Mouse (Mus musculus) heart, embryonic 12.5 days (tissue): ENCODE measurements at regions not wholly inside any gene's neighbourhood (a gene's known extent, or its start where the extent isn't known, plus 50 kb on each side); places are given as distances from the start of the nearest gene placed in this dataset.

Source experiments
- ATAC-seq: fragments of 200-750 bp; cut with Nextera tagmentation; 2 replicates; pipeline ENCODE4 v1.8.0; 2017; ENCODE audit warnings: moderate TSS enrichment, moderate library complexity; ENCODE audit not compliant: insufficient number of reproducible peaks, low FRiP score
- H3K27ac ChIP-seq: fragments of 300-500 bp; sonication (generic); 2 replicates; pipeline ENCODE4 v1.5.1; 2016; ENCODE audit warnings: mild to moderate bottlenecking, moderate library complexity; ENCODE audit not compliant: poor library complexity, severe bottlenecking
- H3K27me3 ChIP-seq: fragments of 300-500 bp; sonication (generic); replicated peaks from 2 replicates; pipeline ENCODE4 v1.6.1; 2016; ENCODE audit warnings: mild to moderate bottlenecking, moderate library complexity
- H3K36me3 ChIP-seq: fragments of 300-500 bp; sonication (generic); 2 replicates; pipeline ENCODE4 v1.6.1; 2016; ENCODE audit warnings: mild to moderate bottlenecking, moderate library complexity
- H3K4me1 ChIP-seq: fragments of 300-500 bp; sonication (generic); replicated peaks from 2 replicates; pipeline ENCODE4 v1.6.1; 2016; ENCODE audit warnings: mild to moderate bottlenecking
- H3K4me2 ChIP-seq: fragments of 300-500 bp; sonication (generic); 2 replicates; pipeline ENCODE4 v1.6.1; 2016; ENCODE audit warnings: mild to moderate bottlenecking, moderate library complexity
- H3K4me3 ChIP-seq: fragments of 300-500 bp; sonication (generic); 2 replicates; pipeline ENCODE4 v1.5.1; 2016; ENCODE audit warnings: mild to moderate bottlenecking
- H3K9ac ChIP-seq: fragments of 300-500 bp; sonication (generic); 2 replicates; pipeline ENCODE4 v1.6.1; 2016; ENCODE audit warnings: mild to moderate bottlenecking, moderate library complexity
- H3K9me3 ChIP-seq: fragments of 300-500 bp; sonication (generic); replicated peaks from 2 replicates; pipeline ENCODE4 v1.6.1; 2016; ENCODE audit warnings: mild to moderate bottlenecking, moderate library complexity
- WGBS: fragments of 180-500 bp; shearing (Covaris S2); methylation state at CpG from one replicate; pipeline ENCODE4 v1.1.7; 2016; 5-methylcytosine and 5-hydroxymethylcytosine counted together

- H3K9me3 ChIP-seq: no peaks in the 10 kb centered on the region
- no peaks in the 10 kb centered on the region for H3K4me1 ChIP-seq
- no peaks in the 10 kb centered on the region for H3K27me3 ChIP-seq
- 77% methylated on average over 5 of the region's 5 CpGs for WGBS
- no peak overlapping the region for H3K27ac ChIP-seq
- H3K36me3 ChIP-seq: no peaks in the 10 kb centered on the region
- H3K4me2 ChIP-seq: no peak overlapping the region
- no peak overlapping the region for H3K9ac ChIP-seq
- no peak for ATAC-seq
- no peak overlapping the region for H3K4me3 ChIP-seq
Observed at GRCm38 (mm10) chr16:78004016-78004415, 297.3 kb upstream of the Cxadr start.

- ATAC-seq: no peak
- H3K4me2 ChIP-seq: no peak overlapping the region
- WGBS: 82% methylated on average over 4 of the region's 4 CpGs
Observed at GRCm38 (mm10) chr16:77992986-77993385, 308.3 kb upstream of the Cxadr start.

GRCm38 (mm10) chr16:77989791-77990325, 311.4 kb upstream of the Cxadr start:
- H3K36me3 ChIP-seq: no peaks in the 10 kb centered on the region
- H3K9me3 ChIP-seq: peaks cover 4% of the 10 kb centered on the region
- H3K27me3 ChIP-seq: no peaks in the 10 kb centered on the region
- WGBS: 81% methylated on average over 4 of the region's 4 CpGs
- H3K4me2 ChIP-seq: no peak overlapping the region
- H3K9ac ChIP-seq: no peak overlapping the region
- H3K4me1 ChIP-seq: no peaks in the 10 kb centered on the region
- no peak overlapping the region for H3K4me3 ChIP-seq
- no peak overlapping the region for H3K27ac ChIP-seq
- no peak for ATAC-seq

More at GRCm38 (mm10) chr16:77992986-77993385, 308.3 kb upstream of the Cxadr start:
- Histone ChIP-seq H3K27me3 (no peaks in the 10 kb centered on the region), H3K4me3 (no peak overlapping the region), H3K9ac (no peak overlapping the region), H3K27ac (no peak overlapping the region), H3K4me1 (no peaks in the 10 kb centered on the region), H3K9me3 (peaks cover 4% of the 10 kb centered on the region), H3K36me3 (no peaks in the 10 kb centered on the region)

- Histone ChIP-seq H3K4me1 (no peaks in the 10 kb centered on the region), H3K9ac (no peak overlapping the region), H3K4me3 (no peak overlapping the region), H3K4me2 (no peak overlapping the region), H3K27me3 (no peaks in the 10 kb centered on the region), H3K36me3 (no peaks in the 10 kb centered on the region), H3K27ac (no peak overlapping the region), H3K9me3 (peaks cover 4% of the 10 kb centered on the region)
- WGBS: 93% methylated on average over 5 of the region's 5 CpGs
- ATAC-seq: no peak
Observed at GRCm38 (mm10) chr16:77989139-77989538, 312.1 kb upstream of the Cxadr start.

GRCm38 (mm10) chr16:77986884-77987529, 314.3 kb upstream of the Cxadr start:
- Histone ChIP-seq H3K4me3 (no peak overlapping the region), H3K4me2 (no peak overlapping the region), H3K9me3 (peaks cover 4% of the 10 kb centered on the region), H3K9ac (no peak overlapping the region), H3K27ac (no peak overlapping the region), H3K4me1 (no peaks in the 10 kb centered on the region), H3K27me3 (no peaks in the 10 kb centered on the region), H3K36me3 (no peaks in the 10 kb centered on the region)
- no peak for ATAC-seq
- 75% methylated on average over 10 of the region's 10 CpGs for WGBS

GRCm38 (mm10) chr16:77948785-77949184, 346.9 kb upstream of the Gm11146 start:
- no peak for ATAC-seq

GRCm38 (mm10) chr16:77945442-77945841, 343.5 kb upstream of the Gm11146 start:
- no peak overlapping the region for H3K4me3 ChIP-seq
- no peaks in the 10 kb centered on the region for H3K27me3 ChIP-seq
- H3K4me2 ChIP-seq: no peak overlapping the region
- H3K4me1 ChIP-seq: no peaks in the 10 kb centered on the region
- WGBS: 32% methylated on average over 2 of the region's 2 CpGs
- no peak overlapping the region for H3K27ac ChIP-seq
- ATAC-seq: peak; percentile 77
- no peaks in the 10 kb centered on the region for H3K36me3 ChIP-seq
- H3K9ac ChIP-seq: no peak overlapping the region
- no peaks in the 10 kb centered on the region for H3K9me3 ChIP-seq

More at GRCm38 (mm10) chr16:77948785-77949184, 346.9 kb upstream of the Gm11146 start:
- Histone ChIP-seq H3K27ac (no peak overlapping the region), H3K4me2 (no peak overlapping the region), H3K27me3 (no peaks in the 10 kb centered on the region), H3K4me3 (no peak overlapping the region), H3K36me3 (no peaks in the 10 kb centered on the region), H3K4me1 (no peaks in the 10 kb centered on the region), H3K9ac (no peak overlapping the region), H3K9me3 (no peaks in the 10 kb centered on the region)
- WGBS: 50% methylated on average over 1 of the region's 1 CpGs

GRCm38 (mm10) chr16:77931025-77931723, 329.3 kb upstream of the Gm11146 start:
- no peak for ATAC-seq
- H3K4me1 ChIP-seq: no peaks in the 10 kb centered on the region
- no peaks in the 10 kb centered on the region for H3K9me3 ChIP-seq
- H3K4me2 ChIP-seq: no peak overlapping the region
- H3K27ac ChIP-seq: no peak overlapping the region
- no peaks in the 10 kb centered on the region for H3K27me3 ChIP-seq
- no peak overlapping the region for H3K4me3 ChIP-seq
- no peak overlapping the region for H3K9ac ChIP-seq
- WGBS: 77% methylated on average over 9 of the region's 9 CpGs
- H3K36me3 ChIP-seq: no peaks in the 10 kb centered on the region

- Histone ChIP-seq H3K9me3 (no peaks in the 10 kb centered on the region), H3K4me1 (no peaks in the 10 kb centered on the region), H3K4me3 (no peak overlapping the region), H3K27me3 (no peaks in the 10 kb centered on the region), H3K36me3 (no peaks in the 10 kb centered on the region), H3K27ac (no peak overlapping the region), H3K9ac (no peak overlapping the region), H3K4me2 (no peak overlapping the region)
- 64% methylated on average over 6 of the region's 6 CpGs for WGBS
- ATAC-seq: no peak
Observed at GRCm38 (mm10) chr16:77914160-77915070, 312.5 kb upstream of the Gm11146 start.

GRCm38 (mm10) chr16:77894247-77894646, 292.4 kb upstream of the Gm11146 start:
- Histone ChIP-seq H3K27me3 (no peaks in the 10 kb centered on the region), H3K4me3 (no peak overlapping the region), H3K9ac (no peak overlapping the region), H3K27ac (no peak overlapping the region), H3K9me3 (no peaks in the 10 kb centered on the region), H3K36me3 (no peaks in the 10 kb centered on the region), H3K4me2 (no peak overlapping the region), H3K4me1 (no peaks in the 10 kb centered on the region)
- no peak for ATAC-seq
- WGBS: 52% methylated on average over 2 of the region's 2 CpGs

GRCm38 (mm10) chr16:77893690-77894089, 291.8 kb upstream of the Gm11146 start:
- Histone ChIP-seq H3K4me1 (no peaks in the 10 kb centered on the region), H3K9me3 (no peaks in the 10 kb centered on the region), H3K9ac (no peak overlapping the region), H3K27me3 (no peaks in the 10 kb centered on the region), H3K4me2 (no peak overlapping the region), H3K4me3 (no peak overlapping the region), H3K36me3 (no peaks in the 10 kb centered on the region), H3K27ac (no peak overlapping the region)
- WGBS: 75% methylated on average over 2 of the region's 2 CpGs
- no peak for ATAC-seq
